Mouse (Mus musculus) lung, adult 18-20 months (tissue): ENCODE measurements at regions not wholly inside any gene's neighbourhood (a gene's known extent, or its start where the extent isn't known, plus 50 kb on each side); places are given as distances from the start of the nearest gene placed in this dataset.

ENCODE experiments used
- DNase-seq, 2 experiments: peaks; one replicate each; pipeline ENCODE4 v3.0.0; 2022; ENCODE audit warnings: mixed read lengths in 2 of 2

GRCm38 (mm10) chr7:110717104-110717503 is 50.9 kb upstream of the Ampd3 start:
- DNase-seq, result no peak
